Mouse (Mus musculus): Measurements from ENCODE around the gene Ank3. TPM values are rescaled to one million over a fixed set of nuclear protein-coding genes. Genes with fewer than 3 reads are reported as not detected.

The Ank3 gene
- polyA plus RNA-seq, 1 experiment from 2014 or later, result 44.7 TPM

DNA sequence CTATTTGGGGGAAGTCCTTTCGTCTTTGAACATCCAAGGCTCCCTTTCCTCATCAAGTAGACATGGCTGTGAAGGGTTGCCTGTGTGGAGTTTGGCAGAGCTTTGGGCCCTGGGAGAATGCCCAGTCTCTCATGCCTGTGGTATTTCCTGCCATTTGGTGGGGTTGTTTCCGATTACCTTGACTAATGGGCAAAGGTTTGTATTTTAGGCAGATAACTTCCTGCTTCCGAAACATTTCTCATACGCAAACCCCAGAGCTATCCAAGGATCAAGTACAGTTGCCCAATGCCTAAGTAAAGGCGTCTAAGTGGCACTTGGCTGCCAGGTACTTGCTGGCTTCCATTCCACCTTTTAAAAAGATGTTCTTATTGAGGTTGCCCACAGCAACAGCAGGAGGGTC is 254.1 kb downstream of the Ank3 start:
- 71% methylated on average over 5 of the region's 5 CpGs for WGBS
- H3K9me3 ChIP-seq, result no peaks in the 10 kb centered on the region
- no peaks in the 10 kb centered on the region for H3K36me3 ChIP-seq
- H3K4me1 ChIP-seq (replicated peaks), result peaks cover 51% of the 10 kb centered on the region
- no peaks in the 10 kb centered on the region for H3K27me3 ChIP-seq (ENCODE audit: insufficient read depth, poor library complexity, severe bottlenecking)
- H3K4me3 ChIP-seq, result no peak overlapping the region
- no peak overlapping the region for H3K27ac ChIP-seq
- DNase-seq (ENCODE audit: low spot score), result no peak

DNA sequence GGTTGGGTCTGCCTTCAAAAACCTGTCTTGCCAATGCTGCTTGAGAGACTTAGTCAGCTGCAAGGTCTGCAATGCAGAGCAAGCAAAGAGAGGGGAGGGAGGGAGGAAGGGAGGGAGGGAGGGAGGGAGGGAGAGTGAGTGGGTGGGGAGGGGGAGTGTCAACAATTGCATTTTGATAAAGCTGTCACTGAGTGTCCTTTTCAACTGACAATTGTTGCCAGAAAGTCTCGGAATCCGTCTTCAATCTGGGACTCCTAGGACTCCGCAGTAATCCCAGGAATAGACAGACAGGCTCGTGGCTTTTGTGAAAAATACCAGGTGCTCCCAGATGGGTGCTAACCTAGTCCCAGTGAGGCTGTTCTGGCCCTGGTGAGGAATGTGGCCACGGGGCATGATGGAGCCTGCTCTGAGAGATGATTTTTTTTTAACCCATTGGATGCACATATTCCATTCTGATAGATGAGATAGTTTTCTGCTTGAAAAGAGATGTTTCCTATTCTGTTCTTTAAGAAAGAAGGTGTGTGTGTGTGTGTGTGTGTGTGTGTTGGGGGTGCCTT is 254.6 kb downstream of the Ank3 start:
- WGBS, result 30% methylated on average over 5 of the region's 5 CpGs
- H3K4me1 ChIP-seq (replicated peaks), result peaks cover 47% of the 10 kb centered on the region
- no peaks in the 10 kb centered on the region for H3K9me3 ChIP-seq
- DNase-seq (ENCODE audit: low spot score), result no peak
- no peaks in the 10 kb centered on the region for H3K27me3 ChIP-seq (ENCODE audit: insufficient read depth, poor library complexity, severe bottlenecking)
- no peak overlapping the region for H3K27ac ChIP-seq
- no peaks in the 10 kb centered on the region for H3K36me3 ChIP-seq
- no peak overlapping the region for H3K4me3 ChIP-seq

DNA sequence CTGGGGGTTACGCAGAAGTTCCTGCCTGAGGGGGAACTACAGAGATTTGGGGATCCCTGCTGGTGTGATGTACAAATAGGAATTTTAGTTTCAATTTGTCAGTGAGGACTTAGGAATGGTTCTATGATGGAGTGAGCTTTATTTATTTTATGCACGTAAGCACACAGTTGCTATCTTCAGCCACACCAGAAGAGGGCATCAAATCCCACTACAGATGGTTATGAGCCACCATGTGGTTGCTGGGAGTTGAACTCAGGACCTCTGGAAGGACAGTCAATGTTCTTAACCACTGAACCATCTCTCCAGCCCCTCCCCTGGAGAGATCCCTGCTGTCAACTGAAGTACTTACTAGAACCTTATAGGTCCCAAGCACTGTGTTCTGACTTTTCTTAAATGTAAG is 255.6 kb downstream of the Ank3 start:
- H3K9me3 ChIP-seq, result no peaks in the 10 kb centered on the region
- 91% methylated on average over 2 of the region's 2 CpGs for WGBS
- no peak for DNase-seq (ENCODE audit: low spot score)

DNA sequence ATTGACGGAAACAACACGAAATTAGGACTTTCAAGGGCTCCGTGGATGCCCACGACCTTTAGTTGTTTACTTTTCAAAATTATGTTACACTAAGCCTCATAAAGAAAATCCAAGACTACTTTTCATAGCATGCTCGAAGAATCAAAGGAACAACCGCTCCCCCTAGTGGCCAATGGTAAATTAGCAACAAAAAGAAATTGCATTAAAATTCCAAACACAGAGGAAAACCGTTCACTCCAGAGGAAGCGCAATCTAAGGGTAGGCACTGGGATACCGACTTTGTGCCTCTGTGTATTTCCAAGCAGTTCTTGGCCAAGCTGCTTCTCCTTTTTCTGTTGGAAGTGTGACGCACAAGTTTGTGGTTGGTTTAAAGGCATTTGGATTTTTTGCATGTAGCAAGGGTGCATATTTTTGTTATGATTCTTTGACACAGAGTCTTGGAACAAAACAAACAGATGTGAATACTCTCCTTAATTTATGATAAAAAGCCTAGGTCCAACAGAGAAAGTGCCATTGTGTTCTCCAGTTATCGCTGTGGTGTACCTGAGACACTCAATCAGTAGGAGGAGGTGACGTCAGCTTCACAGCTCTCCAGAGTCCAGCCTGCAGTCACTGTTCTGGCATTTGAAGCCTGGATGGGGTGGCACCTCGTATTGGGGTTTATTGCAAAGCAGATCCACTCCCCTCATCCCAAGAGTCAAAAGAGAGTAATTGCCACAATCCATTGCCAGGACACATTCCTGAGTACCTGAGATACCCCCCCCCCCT is 256.5 kb downstream of the Ank3 start:
- H3K4me3 ChIP-seq, result no peak overlapping the region
- no peak overlapping the region for H3K27ac ChIP-seq
- H3K27me3 ChIP-seq (ENCODE audit: insufficient read depth, poor library complexity, severe bottlenecking), result no peaks in the 10 kb centered on the region
- H3K9me3 ChIP-seq, result no peaks in the 10 kb centered on the region
- DNase-seq (ENCODE audit: low spot score), result peak; percentile 35
- H3K36me3 ChIP-seq, result no peaks in the 10 kb centered on the region
- peaks cover 34% of the 10 kb centered on the region for H3K4me1 ChIP-seq (replicated peaks)
- WGBS, result 25% methylated on average over 13 of the region's 13 CpGs

More for the DNA sequence above, 255.6 kb downstream of the Ank3 start:
- Histone ChIP-seq H3K4me3 (no peak overlapping the region), H3K4me1 (replicated peaks) (peaks cover 41% of the 10 kb centered on the region), H3K36me3 (no peaks in the 10 kb centered on the region), H3K27me3 (ENCODE audit: insufficient read depth, poor library complexity, severe bottlenecking) (no peaks in the 10 kb centered on the region), H3K27ac (no peak overlapping the region)

DNA sequence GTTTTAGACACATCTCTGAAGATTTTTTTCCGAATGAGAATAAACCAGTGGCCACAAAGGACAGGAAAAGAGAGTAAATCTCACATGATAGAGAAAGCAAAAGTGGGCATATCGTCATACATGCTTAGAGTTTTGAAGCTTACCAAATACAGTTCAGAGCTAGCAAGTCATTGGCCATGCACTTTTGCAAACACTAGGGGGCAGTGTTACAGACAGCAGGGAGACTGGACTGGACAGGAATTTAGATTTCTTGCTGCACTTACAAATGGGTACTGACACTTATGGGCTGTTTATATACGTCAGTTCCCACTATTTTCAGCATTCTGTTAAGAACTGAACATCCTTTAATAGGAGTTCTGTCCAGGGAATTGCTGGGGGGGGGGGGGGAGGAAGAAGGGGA is 257.7 kb downstream of the Ank3 start:
- peaks cover 27% of the 10 kb centered on the region for H3K4me1 ChIP-seq (replicated peaks)
- no peaks in the 10 kb centered on the region for H3K36me3 ChIP-seq
- H3K4me3 ChIP-seq, result no peak overlapping the region
- H3K9me3 ChIP-seq, result no peaks in the 10 kb centered on the region
- H3K27ac ChIP-seq, result no peak overlapping the region
- WGBS, result 20% methylated on average over 3 of the region's 3 CpGs
- no peaks in the 10 kb centered on the region for H3K27me3 ChIP-seq (ENCODE audit: insufficient read depth, poor library complexity, severe bottlenecking)
- DNase-seq (ENCODE audit: low spot score), result peak; percentile 57

DNA sequence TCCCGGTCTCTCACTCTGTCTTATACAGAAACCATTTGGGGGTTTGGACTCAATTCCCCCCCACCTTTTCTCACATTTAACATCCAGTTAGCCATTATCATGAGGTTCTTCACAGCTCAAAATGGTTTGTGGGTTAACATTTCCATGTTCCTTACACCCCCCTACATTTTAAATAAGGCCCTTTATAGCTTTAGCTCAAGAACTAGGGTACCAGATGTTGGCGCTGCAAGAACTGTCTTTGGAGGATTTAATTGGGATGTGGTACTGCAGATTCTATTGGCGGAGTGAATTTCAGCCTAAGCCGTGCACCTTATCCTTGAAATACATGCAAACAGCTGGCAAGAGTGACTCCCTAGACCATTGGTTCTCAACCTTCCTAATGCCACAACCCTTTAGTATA is 261.2 kb downstream of the Ank3 start:
- no peaks in the 10 kb centered on the region for H3K9me3 ChIP-seq
- no peaks in the 10 kb centered on the region for H3K27me3 ChIP-seq (ENCODE audit: insufficient read depth, poor library complexity, severe bottlenecking)
- H3K27ac ChIP-seq, result no peak overlapping the region
- no peaks in the 10 kb centered on the region for H3K36me3 ChIP-seq
- DNase-seq (ENCODE audit: low spot score), result no peak
- no peak overlapping the region for H3K4me3 ChIP-seq
- peaks cover 7% of the 10 kb centered on the region for H3K4me1 ChIP-seq (replicated peaks)
- WGBS, result 91% methylated on average over 4 of the region's 4 CpGs

DNA sequence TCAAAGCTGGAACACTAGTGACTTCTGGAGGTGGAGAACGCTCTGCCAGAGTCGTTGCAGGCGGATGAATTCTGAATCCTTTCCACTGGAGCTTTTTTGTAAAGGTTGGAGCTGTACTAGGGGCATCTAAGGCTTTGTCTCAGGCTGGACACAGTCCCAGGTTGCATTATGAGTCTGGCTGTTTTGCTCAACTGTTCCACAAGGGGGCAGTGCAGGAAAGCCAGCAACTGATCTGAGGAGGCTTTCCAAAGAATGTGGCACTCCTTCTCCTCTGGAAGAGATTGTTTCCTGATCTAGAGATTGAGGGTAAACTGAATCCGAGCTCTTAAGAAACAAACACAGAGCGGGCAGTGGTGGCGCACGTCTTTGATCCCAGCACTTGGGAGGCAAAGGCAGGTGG is 263.8 kb downstream of the Ank3 start:
- Histone ChIP-seq H3K4me1 (replicated peaks) (no peaks in the 10 kb centered on the region), H3K27ac (no peak overlapping the region), H3K27me3 (ENCODE audit: insufficient read depth, poor library complexity, severe bottlenecking) (no peaks in the 10 kb centered on the region), H3K9me3 (no peaks in the 10 kb centered on the region), H3K4me3 (no peak overlapping the region), H3K36me3 (no peaks in the 10 kb centered on the region)
- WGBS, result 10% methylated on average over 7 of the region's 7 CpGs
- peak; percentile 83 for DNase-seq (ENCODE audit: low spot score)

DNA sequence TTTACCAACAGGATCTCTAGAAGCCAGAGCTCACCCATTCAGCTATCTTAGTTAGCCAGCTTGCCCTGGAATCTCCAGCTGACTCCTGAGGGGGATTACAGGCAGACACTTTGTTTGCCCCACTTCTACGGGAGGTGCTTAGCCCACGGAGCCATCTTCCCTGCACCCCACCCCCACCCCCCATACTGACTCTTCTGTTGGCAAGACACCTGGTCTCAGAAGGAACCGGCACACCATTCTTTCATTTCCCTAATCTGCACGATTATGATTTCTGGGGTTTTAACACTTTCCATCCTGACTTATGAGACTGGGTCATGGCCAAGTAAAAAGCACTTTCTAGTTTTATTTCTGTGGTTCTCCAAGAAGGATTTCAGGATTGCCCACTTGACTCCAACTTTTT is 268.9 kb downstream of the Ank3 start:
- Histone ChIP-seq H3K36me3 (no peaks in the 10 kb centered on the region), H3K27me3 (ENCODE audit: insufficient read depth, poor library complexity, severe bottlenecking) (no peaks in the 10 kb centered on the region), H3K4me3 (no peak overlapping the region), H3K27ac (no peak overlapping the region), H3K4me1 (replicated peaks) (no peaks in the 10 kb centered on the region), H3K9me3 (no peaks in the 10 kb centered on the region)
- WGBS, result 91% methylated on average over 4 of the region's 4 CpGs
- DNase-seq (ENCODE audit: low spot score), result no peak

DNA sequence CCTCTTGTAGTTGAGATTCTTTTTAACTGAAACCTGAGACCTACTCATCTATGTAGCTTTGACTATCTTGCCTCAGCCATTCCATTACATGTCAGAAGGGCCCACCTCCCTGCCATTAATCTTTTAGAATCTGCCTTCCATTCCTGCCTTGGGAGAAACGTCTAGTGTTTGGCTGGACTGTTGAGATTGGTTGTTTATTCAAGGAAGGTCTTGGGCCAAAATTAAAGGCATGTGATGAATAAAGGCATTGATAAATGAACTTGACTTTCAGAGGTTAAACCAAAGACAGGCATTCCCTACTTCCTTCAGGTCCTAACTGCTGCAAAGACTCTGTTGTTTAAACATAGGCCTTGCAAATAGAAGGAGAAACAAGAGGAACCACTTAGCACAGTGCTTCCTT is 271.9 kb downstream of the Ank3 start:
- Histone ChIP-seq H3K27me3 (ENCODE audit: insufficient read depth, poor library complexity, severe bottlenecking) (no peaks in the 10 kb centered on the region), H3K9me3 (no peaks in the 10 kb centered on the region), H3K36me3 (no peaks in the 10 kb centered on the region), H3K27ac (no peak overlapping the region), H3K4me3 (no peak overlapping the region), H3K4me1 (replicated peaks) (no peaks in the 10 kb centered on the region)
- WGBS, result 62% methylated on average over 1 of the region's 1 CpGs
- DNase-seq (ENCODE audit: low spot score), result no peak

DNA sequence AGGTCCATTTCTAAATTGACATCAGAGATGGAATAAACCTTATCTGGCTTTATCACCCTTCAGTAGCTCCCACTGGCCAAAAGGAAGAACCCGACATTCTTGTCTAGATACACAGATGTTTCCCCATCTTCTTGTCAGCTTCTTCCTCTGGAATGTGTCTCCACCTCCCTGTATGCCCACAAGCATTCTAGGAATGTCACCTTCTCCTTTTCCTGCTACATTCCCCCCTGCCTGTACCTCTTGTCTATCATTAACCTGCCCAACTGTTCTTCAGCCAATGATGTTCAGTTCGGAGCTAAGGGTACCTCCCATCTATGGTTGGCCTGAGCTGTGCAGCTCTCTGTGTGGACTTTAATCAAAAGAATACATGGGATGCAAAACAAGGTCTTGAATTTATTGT is 272.4 kb downstream of the Ank3 start:
- no peak overlapping the region for H3K4me3 ChIP-seq
- H3K9me3 ChIP-seq, result no peaks in the 10 kb centered on the region
- 76% methylated on average over 2 of the region's 2 CpGs for WGBS
- DNase-seq (ENCODE audit: low spot score), result no peak
- H3K36me3 ChIP-seq, result no peaks in the 10 kb centered on the region
- no peaks in the 10 kb centered on the region for H3K4me1 ChIP-seq (replicated peaks)
- no peak overlapping the region for H3K27ac ChIP-seq
- H3K27me3 ChIP-seq (ENCODE audit: insufficient read depth, poor library complexity, severe bottlenecking), result no peaks in the 10 kb centered on the region

DNA sequence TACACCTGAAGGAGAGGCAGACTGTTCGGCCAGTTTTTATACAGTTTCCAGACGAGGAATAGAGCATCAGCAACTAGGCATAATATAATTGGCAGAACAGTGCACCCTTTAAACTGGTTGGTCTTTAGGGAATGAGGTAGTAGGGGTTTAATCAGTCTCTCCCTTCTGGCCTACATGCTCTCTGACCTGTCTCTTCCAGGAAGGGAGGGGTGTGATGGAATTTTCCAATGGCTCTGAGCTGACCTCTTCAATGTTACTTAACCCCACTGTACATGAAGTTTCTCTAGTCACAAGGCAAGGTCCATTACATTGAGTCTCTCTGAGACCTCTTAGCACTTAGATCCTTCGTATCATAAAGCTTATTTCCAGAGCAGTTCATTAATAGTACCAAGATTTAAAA is 272.9 kb downstream of the Ank3 start:
- Histone ChIP-seq H3K4me3 (no peak overlapping the region), H3K27ac (no peak overlapping the region), H3K9me3 (no peaks in the 10 kb centered on the region), H3K36me3 (no peaks in the 10 kb centered on the region), H3K4me1 (replicated peaks) (no peaks in the 10 kb centered on the region), H3K27me3 (ENCODE audit: insufficient read depth, poor library complexity, severe bottlenecking) (no peaks in the 10 kb centered on the region)
- DNase-seq (ENCODE audit: low spot score), result no peak
- WGBS, result 75% methylated on average over 3 of the region's 3 CpGs

DNA sequence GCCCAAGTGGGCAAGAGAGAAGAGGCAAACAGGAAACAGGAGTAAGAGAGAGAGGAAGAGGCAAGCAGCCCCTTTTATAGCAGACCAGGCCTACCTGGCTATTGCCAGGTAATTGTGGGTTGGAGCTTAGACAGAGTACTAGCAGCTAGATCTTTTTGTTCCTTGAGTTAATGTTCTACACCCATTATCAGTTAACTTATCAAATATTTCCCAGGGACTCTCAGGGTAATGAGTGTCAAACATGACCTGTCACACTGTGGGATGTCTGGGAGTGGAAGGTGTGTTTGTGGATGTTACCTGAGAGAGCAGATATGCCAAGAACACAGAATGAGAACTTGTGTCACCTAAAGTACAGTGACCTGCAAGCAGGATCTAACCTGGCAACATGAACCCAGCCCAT is 274.0 kb downstream of the Ank3 start:
- Histone ChIP-seq H3K36me3 (no peaks in the 10 kb centered on the region), H3K27ac (no peak overlapping the region), H3K9me3 (no peaks in the 10 kb centered on the region), H3K4me3 (no peak overlapping the region), H3K4me1 (replicated peaks) (no peaks in the 10 kb centered on the region), H3K27me3 (ENCODE audit: insufficient read depth, poor library complexity, severe bottlenecking) (no peaks in the 10 kb centered on the region)
- no peak for DNase-seq (ENCODE audit: low spot score)

DNA sequence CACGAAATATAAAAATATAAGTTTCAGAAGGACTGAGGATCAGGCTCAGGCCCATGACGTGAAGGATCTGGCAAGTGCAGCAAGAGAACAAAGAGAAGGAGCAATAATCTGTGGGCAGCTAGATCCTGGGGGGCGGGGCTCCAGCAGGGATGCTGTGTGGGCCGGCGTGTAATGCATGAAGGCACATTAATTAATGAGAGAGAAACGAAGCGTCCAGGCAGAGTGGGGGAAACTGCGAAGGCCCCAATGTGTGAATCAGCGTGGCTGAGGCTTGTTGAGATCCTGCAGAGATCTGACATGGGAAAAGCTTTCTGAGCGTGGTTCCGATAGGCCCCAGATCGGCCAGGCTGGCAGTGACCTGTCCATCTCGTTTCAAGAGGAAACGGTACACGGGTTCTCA is 279.7 kb downstream of the Ank3 start:
- H3K9me3 ChIP-seq, result 0 out of 2 replicates have a peak, but pooled peaks cover 5% of the 10 kb centered on the region
- 71% methylated on average over 15 of the region's 15 CpGs for WGBS
- no peak overlapping the region for H3K4me3 ChIP-seq
- no peak overlapping the region for H3K27ac ChIP-seq
- DNase-seq (ENCODE audit: low spot score), result no peak
- no peaks in the 10 kb centered on the region for H3K4me1 ChIP-seq (replicated peaks)
- no peaks in the 10 kb centered on the region for H3K36me3 ChIP-seq
- H3K27me3 ChIP-seq (ENCODE audit: insufficient read depth, poor library complexity, severe bottlenecking), result no peaks in the 10 kb centered on the region

DNA sequence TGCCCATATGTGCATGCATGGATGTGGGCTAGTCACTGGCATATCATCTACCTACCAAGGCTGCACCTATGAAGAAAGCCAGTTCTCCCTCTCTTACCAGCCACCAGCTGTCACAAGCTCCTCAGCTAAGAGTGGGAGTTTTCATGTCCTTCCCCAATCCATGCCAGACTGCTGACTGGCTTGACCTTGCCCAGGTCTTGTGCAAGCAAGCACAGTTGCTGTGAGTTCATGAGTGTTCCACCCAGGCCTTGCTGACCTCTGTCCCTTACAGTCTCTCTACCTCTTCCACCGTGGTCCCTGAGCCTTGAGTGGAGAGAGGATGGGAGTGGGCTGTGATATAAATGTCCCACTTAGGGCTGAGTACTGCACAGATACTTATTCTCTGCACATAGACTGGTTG is 287.8 kb downstream of the Ank3 start:
- 87% methylated on average over 1 of the region's 1 CpGs for WGBS
- no peaks in the 10 kb centered on the region for H3K27me3 ChIP-seq (ENCODE audit: insufficient read depth, poor library complexity, severe bottlenecking)
- peaks cover 14% of the 10 kb centered on the region for H3K4me1 ChIP-seq (replicated peaks)
- peaks cover 17% of the 10 kb centered on the region for H3K9me3 ChIP-seq
- no peak for DNase-seq (ENCODE audit: low spot score)
- H3K27ac ChIP-seq, result no peak overlapping the region
- H3K36me3 ChIP-seq, result no peaks in the 10 kb centered on the region
- no peak overlapping the region for H3K4me3 ChIP-seq

Data from hindbrain, embryonic 10.5 days (tissue).